Mouse (Mus musculus) MEL (cell line): Measurements from ENCODE around the gene Trpm3. TPM values are rescaled to one million over a fixed set of nuclear protein-coding genes. Genes with fewer than 3 reads are reported as not detected.

Experiments used
- DNase-seq: peaks from one replicate; pipeline ENCODE4 v3.0.0; 2011; ENCODE audit warnings: low read depth, low spot score
- H3K27ac ChIP-seq: 2 replicates; pipeline ENCODE4 v1.5.1; 2012; ENCODE audit warnings: low read depth, mild to moderate bottlenecking, control low read depth, low read length, moderate library complexity; ENCODE audit not compliant: control insufficient read depth
- H3K27me3 ChIP-seq, 2 experiments: fragments of 150-350 bp in 1 of 2; sonication (generic) in 1 of 2; 2 replicates each; pipeline ENCODE4 v1.6.1; 2012; ENCODE audit warnings: low read length in 2 of 2, mild to moderate bottlenecking in 2 of 2, improper control_type of control experiment in 1 of 2, moderate library complexity in 1 of 2; ENCODE audit not compliant: insufficient read depth in 2 of 2, control insufficient read depth in 1 of 2
- H3K36me3 ChIP-seq, 2 experiments: 2 replicates each; pipeline ENCODE4 v1.6.1; 2012 to 2014; ENCODE audit warnings: low read length in 2 of 2, improper control_type of control experiment in 1 of 2, inconsistent platforms in 1 of 2, mild to moderate bottlenecking in 1 of 2; ENCODE audit not compliant: insufficient read depth in 2 of 2, control insufficient read depth in 1 of 2
- H3K4me1 ChIP-seq, 2 experiments: fragments of 150-350 bp in 1 of 2; sonication (generic) in 1 of 2; 2 replicates each; pipeline ENCODE4 v1.6.1; 2012; ENCODE audit warnings: low read length in 2 of 2, improper control_type of control experiment in 1 of 2, mild to moderate bottlenecking in 1 of 2; ENCODE audit not compliant: insufficient read depth in 2 of 2, control insufficient read depth in 1 of 2
- H3K4me3 ChIP-seq, 2 experiments: fragments of 150-350 bp in 1 of 2; sonication (generic) in 1 of 2; 2 replicates each; pipeline ENCODE4 v1.5.1; 2012; ENCODE audit warnings: low read depth in 2 of 2, low read length in 2 of 2, mild to moderate bottlenecking in 2 of 2, moderate library complexity in 2 of 2, control low read depth in 1 of 2, improper control_type of control experiment in 1 of 2; ENCODE audit not compliant: control insufficient read depth in 1 of 2, insufficient read depth in 1 of 2
- H3K79me2 ChIP-seq: 2 replicates; pipeline ENCODE4 v1.6.1; 2012; ENCODE audit warnings: mild to moderate bottlenecking, low read length, moderate library complexity; ENCODE audit not compliant: control insufficient read depth, poor library complexity, insufficient read depth
- H3K9ac ChIP-seq: 2 replicates; pipeline ENCODE4 v1.6.1; 2012; ENCODE audit warnings: low read depth, mild to moderate bottlenecking, control low read depth, low read length, moderate library complexity; ENCODE audit not compliant: control insufficient read depth, poor library complexity, severe bottlenecking
- H3K9me3 ChIP-seq: fragments of 150-350 bp; sonication (generic); replicated peaks from 2 replicates; pipeline ENCODE4 v1.6.1; 2012; ENCODE audit warnings: mild to moderate bottlenecking, low read length, improper control_type of control experiment, moderate library complexity; ENCODE audit not compliant: insufficient read depth
- BHLHE40 ChIP-seq: IDR thresholded peaks from 2 replicates; pipeline ENCODE4 v1.6.1; 2012; ENCODE audit warnings: low read depth, mild to moderate bottlenecking, inconsistent platforms, low read length, improper control_type of control experiment, borderline replicate concordance
- CHD2 ChIP-seq: IDR thresholded peaks from 2 replicates; pipeline ENCODE4 v1.6.1; 2011; ENCODE audit warnings: low read length, improper control_type of control experiment
- CTCF ChIP-seq, 3 experiments: IDR thresholded peaks in 2 of 3; conservative IDR thresholded peaks in 1 of 3; 2 replicates each; pipeline ENCODE4 v1.5.1; 2011 to 2012; ENCODE audit warnings: low read length in 3 of 3, low read depth in 2 of 3, mild to moderate bottlenecking in 2 of 3, improper control_type of control experiment in 1 of 3, inconsistent platforms in 1 of 3, mixed read lengths in 1 of 3, moderate library complexity in 1 of 3; ENCODE audit not compliant: control insufficient read depth in 1 of 3, insufficient read depth in 1 of 3, poor library complexity in 1 of 3, severe bottlenecking in 1 of 3
- ELF1 ChIP-seq: IDR thresholded peaks from 2 replicates; pipeline ENCODE4 v1.6.1; 2014; ENCODE audit warnings: low read depth, mild to moderate bottlenecking, inconsistent platforms, low read length, improper control_type of control experiment, moderate library complexity
- ETS1 ChIP-seq: IDR thresholded peaks from 2 replicates; pipeline ENCODE4 v1.6.1; 2012; ENCODE audit warnings: low read depth, mild to moderate bottlenecking, inconsistent platforms, low read length, improper control_type of control experiment, moderate library complexity
- HCFC1 ChIP-seq: IDR thresholded peaks from 2 replicates; pipeline ENCODE4 v1.6.1; 2012; ENCODE audit warnings: low read depth, mild to moderate bottlenecking, inconsistent platforms, low read length, improper control_type of control experiment, moderate library complexity
- JUND ChIP-seq: IDR thresholded peaks from 2 replicates; pipeline ENCODE4 v1.6.1; 2011; ENCODE audit warnings: low read depth, mild to moderate bottlenecking, improper control_type of control experiment, low read length
- MAFK ChIP-seq: IDR thresholded peaks from 2 replicates; pipeline ENCODE4 v1.6.1; 2011; ENCODE audit warnings: low read depth, mild to moderate bottlenecking, low read length, improper control_type of control experiment, borderline replicate concordance
- MAZ ChIP-seq: IDR thresholded peaks from 2 replicates; pipeline ENCODE4 v1.6.1; 2012; ENCODE audit warnings: low read depth, mild to moderate bottlenecking, inconsistent platforms, low read length, improper control_type of control experiment
- MXI1 ChIP-seq: IDR thresholded peaks from 2 replicates; pipeline ENCODE4 v1.6.1; 2011; ENCODE audit warnings: mild to moderate bottlenecking, low read depth, low read length, improper control_type of control experiment
- MYB ChIP-seq: IDR thresholded peaks from 2 replicates; pipeline ENCODE4 v1.6.1; 2011; ENCODE audit warnings: mild to moderate bottlenecking, low read depth, low read length, improper control_type of control experiment
- MYC ChIP-seq: IDR thresholded peaks from 2 replicates; pipeline ENCODE4 v1.6.1; 2011; ENCODE audit warnings: low read depth, mild to moderate bottlenecking, low read length, improper control_type of control experiment, moderate library complexity
- POLR2A ChIP-seq, 2 experiments: IDR thresholded peaks; 2 replicates each; pipeline ENCODE4 v1.6.1; 2011 to 2012; ENCODE audit warnings: low read length in 2 of 2, mild to moderate bottlenecking in 2 of 2, control low read depth in 1 of 2, improper control_type of control experiment in 1 of 2, low read depth in 1 of 2, moderate library complexity in 1 of 2; ENCODE audit not compliant: control insufficient read depth in 1 of 2, insufficient read depth in 1 of 2, poor library complexity in 1 of 2
- POLR2AphosphoS5 ChIP-seq: IDR thresholded peaks from 2 replicates; pipeline ENCODE4 v1.6.1; 2012; ENCODE audit warnings: low read depth, borderline replicate concordance, mild to moderate bottlenecking, inconsistent platforms, low read length, moderate library complexity, mixed read lengths
- RAD21 ChIP-seq: IDR thresholded peaks from 2 replicates; pipeline ENCODE4 v1.6.1; 2011; ENCODE audit warnings: mild to moderate bottlenecking, low read depth, low read length, improper control_type of control experiment
- RCOR1 ChIP-seq: IDR thresholded peaks from 2 replicates; pipeline ENCODE4 v1.6.1; 2012; ENCODE audit warnings: low read depth, mild to moderate bottlenecking, inconsistent platforms, low read length, improper control_type of control experiment
- SIN3A ChIP-seq: IDR thresholded peaks from 2 replicates; pipeline ENCODE4 v1.6.1; 2012; ENCODE audit warnings: low read length, improper control_type of control experiment, inconsistent platforms
- SMC3 ChIP-seq: IDR thresholded peaks from 2 replicates; pipeline ENCODE4 v1.6.1; 2011; ENCODE audit warnings: low read depth, low read length, improper control_type of control experiment
- TAL1 ChIP-seq: IDR thresholded peaks from 2 replicates; pipeline ENCODE4 v1.6.1; 2012; ENCODE audit warnings: mild to moderate bottlenecking, inconsistent platforms, low read length, moderate library complexity, mixed read lengths
- TBP ChIP-seq: IDR thresholded peaks from 2 replicates; pipeline ENCODE4 v1.8.0; 2011; ENCODE audit warnings: low read depth, low read length, improper control_type of control experiment
- TCF12 ChIP-seq: IDR thresholded peaks from 2 replicates; pipeline ENCODE4 v1.6.1; 2014; ENCODE audit warnings: low read depth, mild to moderate bottlenecking, inconsistent platforms, low read length, improper control_type of control experiment, moderate library complexity
- UBTF ChIP-seq: IDR thresholded peaks from 2 replicates; pipeline ENCODE4 v1.6.1; 2012; ENCODE audit warnings: low read depth, mild to moderate bottlenecking, inconsistent platforms, low read length, improper control_type of control experiment, moderate library complexity, borderline replicate concordance; ENCODE audit not compliant: insufficient read depth
- ZKSCAN1 ChIP-seq: IDR thresholded peaks from 2 replicates; pipeline ENCODE4 v1.6.1; 2012; ENCODE audit warnings: low read depth, mild to moderate bottlenecking, inconsistent platforms, low read length, improper control_type of control experiment, moderate library complexity
- ZNF384 ChIP-seq: IDR thresholded peaks from 2 replicates; pipeline ENCODE4 v1.6.1; 2012; ENCODE audit warnings: low read depth, mild to moderate bottlenecking, inconsistent platforms, low read length, improper control_type of control experiment
- polyA plus RNA-seq, 2 experiments: library from polyadenylated mRNA; stranded (reverse) in 1 of 2; unstranded in 1 of 2; fragments of >175 nt in 1 of 2; fragments of >200 nt in 1 of 2; gene quantifications; 2 replicates each; pipeline versions ENCODE4 v1.2.1 to v1.2.4; 2012; ENCODE audit warnings: low replicate concordance in 2 of 2, low read depth in 1 of 2; ENCODE audit not compliant: insufficient read length in 2 of 2, insufficient read depth in 1 of 2, missing spikeins in 1 of 2
- total RNA-seq: library from RNA; depleted of rRNA; stranded (reverse); fragments of 300-350 nt; gene quantifications from 2 replicates; pipeline ENCODE4 v1.2.3, GENCODE M21; 2012

Trpm3 gene
- total and polyA plus RNA-seq, 3 experiments = not detected

- H3K79me2 ChIP-seq = no peaks in the 10 kb centered on the region
- no peak overlapping the region for H3K4me3 ChIP-seq
- TF ChIP-seq TCF12 = no peak
- TF ChIP-seq ZKSCAN1 = no peak
- no peak for TF ChIP-seq CHD2
- no peak for TF ChIP-seq MXI1
- no peak for TF ChIP-seq ETS1
- no peak for TF ChIP-seq MAZ
- no peak for TF ChIP-seq ELF1
- no peak for TF ChIP-seq POLR2A (IDR thresholded peaks at IDR 0.05; ENCODE audit: control insufficient read depth in 1 of 2, insufficient read depth in 1 of 2, low read depth in 1 of 2, low read length in 2 of 2, poor library complexity in 1 of 2)
- no peak for TF ChIP-seq RAD21
- TF ChIP-seq TAL1 = no peak
- TF ChIP-seq TBP = no peak
- no peak for TF ChIP-seq MAFK
- TF ChIP-seq BHLHE40 = no peak
- TF ChIP-seq HCFC1 = no peak
- TF ChIP-seq MYC = no peak
- no peak for TF ChIP-seq UBTF
- no peak for TF ChIP-seq CTCF (IDR thresholded peaks at IDR 0.05 in 2 of 3, conservative IDR thresholded peaks at IDR 0.05 in 1 of 3; ENCODE audit: control insufficient read depth in 1 of 3, insufficient read depth in 1 of 3, low read depth in 2 of 3, low read length in 3 of 3, poor library complexity in 1 of 3, severe bottlenecking in 1 of 3)
- no peak for TF ChIP-seq RCOR1
- no peak for TF ChIP-seq MYB
- H3K36me3 ChIP-seq = no peaks in the 10 kb centered on the region
- H3K9me3 ChIP-seq = no peaks in the 10 kb centered on the region
- no peak overlapping the region for H3K27ac ChIP-seq
- H3K4me1 ChIP-seq = no peaks in the 10 kb centered on the region
- no peak overlapping the region for H3K9ac ChIP-seq
- no peak for DNase-seq
- no peaks in the 10 kb centered on the region for H3K27me3 ChIP-seq
Measured at GRCm38 (mm10) chr19:22796996-22797395, 658.1 kb downstream of the Trpm3 start.

GRCm38 (mm10) chr19:22800471-22800870 lies 661.6 kb downstream of the Trpm3 start:
- TF ChIP-seq ZNF384 (no peak), JUND (no peak), ZKSCAN1 (no peak), UBTF (no peak), POLR2AphosphoS5 (no peak), SIN3A (no peak), SMC3 (no peak)
- Histone ChIP-seq H3K4me1 (no peaks in the 10 kb centered on the region), H3K9ac (no peak overlapping the region), H3K4me3 (no peak overlapping the region), H3K27ac (no peak overlapping the region), H3K36me3 (no peaks in the 10 kb centered on the region), H3K9me3 (no peaks in the 10 kb centered on the region), H3K79me2 (no peaks in the 10 kb centered on the region), H3K27me3 (no peaks in the 10 kb centered on the region)
- DNase-seq = no peak
